Mouse (Mus musculus): ENCODE data around the gene Car14.
"Not testable (repeated sequence)": the region's sequence is repeated elsewhere in the genome, so short reads cannot be mapped to it uniquely, and the experiment has no call there.

Gene Car14

GRCm38 (mm10) chr3:95924185-95924584, 19.7 kb upstream of the Car14 start:
- DNase-seq: no peak

- DNase-seq: not testable (repeated sequence)
These were observed 18.9 kb upstream of the Car14 start for GRCm38 (mm10) chr3:95923429-95923828.

DNA sequence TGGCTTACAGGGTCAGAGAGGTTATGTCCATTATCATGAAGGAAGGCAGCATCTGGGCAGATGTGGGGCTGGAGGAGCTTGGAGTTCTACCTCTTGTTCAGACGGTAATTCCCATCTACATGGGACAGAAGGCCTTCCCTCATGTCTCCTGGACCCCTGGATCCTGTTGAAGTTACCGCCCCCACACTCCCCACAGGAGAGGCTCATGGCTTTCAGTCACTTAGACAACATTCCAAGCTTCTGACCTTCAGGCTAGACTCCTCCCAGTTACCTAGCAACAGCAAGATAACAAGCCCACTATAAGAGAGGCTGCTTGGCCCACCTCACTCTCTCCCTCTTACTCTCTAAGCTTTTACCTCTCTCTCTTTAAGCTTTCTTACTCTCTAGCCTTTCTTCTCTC, 16.0 kb upstream of the Car14 start:
- DNase-seq: not testable (repeated sequence)

GRCm38 (mm10) chr3:95916760-95917159, 12.3 kb upstream of the Car14 start:
- no peak for DNase-seq

- DNase-seq: no peak
These were observed 10.2 kb upstream of the Car14 start for GRCm38 (mm10) chr3:95914706-95915105.

DNA sequence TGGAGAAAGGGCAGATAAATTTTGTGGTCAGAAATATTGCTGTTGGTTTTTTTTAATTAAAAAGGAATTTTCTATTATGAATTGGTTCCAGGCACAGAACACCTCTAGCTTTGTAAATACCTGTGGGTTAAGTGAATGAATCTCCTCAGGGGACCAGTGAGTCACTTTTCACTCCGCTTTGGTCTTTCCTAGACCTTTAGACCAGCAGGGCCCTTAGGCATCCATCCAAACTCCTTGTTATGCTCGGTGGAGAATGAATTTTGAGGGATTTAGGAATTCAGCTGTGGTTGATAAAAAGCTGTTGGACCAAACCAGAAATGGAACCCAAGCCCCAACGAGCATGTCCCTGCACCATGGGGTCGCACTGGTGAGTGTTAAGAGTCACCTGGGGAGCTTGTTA, 3.1 kb upstream of the Car14 start:
- no peak for DNase-seq

GRCm38 (mm10) chr3:95906860-95907259, 2.4 kb upstream of the Car14 start:
- DNase-seq: peak in 1 of 2 experiments; percentile 64

DNA sequence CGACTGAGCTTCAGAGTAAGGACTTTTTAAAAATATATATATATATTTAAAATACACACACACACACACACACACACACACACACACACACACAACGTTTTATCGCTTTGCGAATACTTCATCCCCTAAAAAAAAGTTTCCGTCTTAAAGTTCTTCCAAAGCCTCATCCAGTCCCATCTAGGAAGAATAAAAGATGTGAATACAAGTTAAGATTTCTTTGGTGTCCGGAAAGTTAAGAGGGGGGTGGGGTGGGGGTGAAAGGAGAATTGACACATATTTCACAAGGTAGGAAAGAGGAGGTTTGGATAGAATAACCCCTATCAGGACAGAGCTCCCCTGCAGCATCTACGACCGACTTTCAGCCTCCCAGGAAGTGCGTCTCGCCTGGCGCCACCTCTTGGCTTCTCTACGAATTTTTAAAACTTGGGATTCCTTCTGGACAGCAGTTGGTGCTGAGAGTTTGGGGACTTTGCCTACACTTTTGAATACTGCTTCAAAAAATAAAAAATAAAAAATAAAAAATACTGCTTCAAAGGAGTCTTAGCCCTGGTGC, 1.5 kb upstream of the Car14 start:
- DNase-seq: peak in 1 of 2 experiments; percentile 45

DNA sequence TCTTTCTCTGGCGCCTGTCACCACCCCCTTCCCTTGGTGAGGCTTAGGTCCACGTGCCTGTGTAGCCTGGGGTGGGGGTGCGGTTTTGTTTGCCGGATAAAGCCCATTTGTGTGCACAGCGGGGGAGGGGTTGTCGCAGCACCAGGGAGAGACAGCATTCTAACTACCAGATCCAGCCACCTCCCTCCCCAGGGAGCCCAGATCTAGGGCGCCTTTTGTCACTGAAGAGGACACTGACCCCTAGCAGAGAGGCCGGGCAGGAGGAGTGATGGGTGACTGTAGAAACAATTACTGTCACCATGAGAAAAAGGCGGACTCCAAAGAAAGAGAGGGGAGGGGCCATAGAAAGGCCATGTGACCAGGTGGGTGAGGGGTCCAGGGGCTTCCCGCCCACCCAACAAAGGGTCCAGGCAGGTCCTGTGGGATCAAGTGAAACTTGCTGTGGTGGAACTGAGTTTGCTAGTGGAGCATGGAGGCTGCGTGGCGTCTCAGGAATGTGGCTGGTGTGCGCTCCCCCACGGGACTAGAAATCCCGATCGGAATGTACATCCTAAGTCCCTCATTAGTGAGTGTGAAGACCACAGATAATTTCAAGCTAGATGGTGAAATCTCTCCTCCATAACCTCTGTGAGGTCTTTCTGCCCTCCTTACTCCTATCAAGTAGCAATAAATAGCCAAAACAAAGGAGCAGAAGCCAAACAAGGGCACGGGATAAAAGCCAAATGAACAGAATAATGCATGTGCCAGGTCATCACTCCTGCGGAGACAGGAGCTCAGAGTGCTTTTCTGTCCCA, 852 bp upstream of the Car14 start:
- DNase-seq: no peak

DNA sequence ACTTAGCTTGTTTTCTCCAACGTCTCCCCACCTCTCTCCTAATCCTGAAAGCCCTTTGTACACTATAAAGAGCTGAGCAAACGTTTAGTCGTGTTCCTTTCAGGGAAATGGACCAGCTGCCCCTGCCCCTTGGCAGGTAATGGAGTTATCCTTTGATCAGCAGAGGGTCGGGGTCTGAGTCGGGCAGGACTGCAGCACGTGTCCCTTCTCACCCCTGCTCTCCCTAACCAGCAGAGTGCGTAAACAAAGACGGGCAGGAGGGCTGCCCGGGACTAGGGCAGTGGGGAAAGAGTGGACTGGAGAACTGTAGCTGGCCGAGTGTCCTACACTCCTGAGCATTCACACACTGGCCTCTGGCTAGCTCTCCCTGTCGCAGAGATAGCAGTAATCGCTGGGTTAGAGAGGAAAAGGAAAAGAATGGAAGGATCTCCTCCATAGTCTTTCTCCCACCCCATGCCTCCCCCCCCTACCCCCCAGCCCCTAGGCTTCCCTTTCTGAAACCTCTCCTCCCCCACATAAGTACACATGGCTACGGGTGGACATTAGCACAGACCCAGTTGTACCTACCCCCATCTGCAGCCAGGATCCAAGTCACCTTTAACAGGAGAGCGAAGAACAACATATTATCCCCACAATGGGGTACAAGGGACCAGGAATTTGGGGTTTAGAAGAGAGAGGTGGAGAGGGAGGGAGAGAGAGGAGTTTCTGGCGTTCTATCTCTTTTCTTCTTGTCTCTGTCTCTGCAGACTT, 563 bp downstream of the Car14 start:
- DNase-seq: no peak

- DNase-seq: no peak
These were observed 1.8 kb downstream of the Car14 start for GRCm38 (mm10) chr3:95902643-95903042.

GRCm38 (mm10) chr3:95902373-95902625, 2.2 kb downstream of the Car14 start:
- no peak for DNase-seq

DNA sequence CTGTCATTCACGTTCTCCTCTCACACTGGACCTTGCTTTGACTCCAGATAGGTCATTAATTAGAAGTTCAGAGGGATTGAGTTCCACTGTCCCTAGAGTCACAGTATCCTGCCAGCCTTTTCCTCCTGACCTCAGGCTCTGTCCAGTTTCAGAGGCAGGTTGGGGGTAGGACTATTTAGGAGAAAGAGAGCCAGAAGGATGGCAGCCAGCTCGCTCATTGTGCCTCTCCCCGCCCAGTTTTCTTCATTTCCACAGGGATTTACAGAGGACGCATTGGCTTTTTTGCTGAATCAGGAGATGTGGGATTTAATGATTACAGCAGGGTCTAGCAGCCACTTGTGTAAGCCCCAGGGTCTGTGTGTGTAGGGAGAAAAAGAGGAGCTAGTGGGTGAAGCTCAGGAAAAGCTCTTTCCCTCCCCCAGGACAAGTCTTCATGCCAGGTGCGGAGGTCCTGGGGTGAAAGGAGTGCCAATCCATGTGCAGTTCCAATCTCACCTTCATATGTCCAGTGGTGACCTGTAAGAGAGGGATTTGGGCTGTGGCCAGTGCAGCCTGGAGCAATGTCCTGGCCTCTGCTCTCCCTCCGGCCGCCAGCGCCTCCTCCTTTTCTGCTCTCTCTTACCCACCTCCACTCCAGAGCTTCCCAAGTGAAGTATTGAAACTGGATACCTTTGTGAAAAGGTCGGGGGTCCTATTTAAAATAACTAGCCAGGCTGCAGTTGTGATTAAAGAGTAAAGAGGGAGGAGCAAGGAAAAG, 2.7 kb downstream of the Car14 start:
- DNase-seq: no peak

DNA sequence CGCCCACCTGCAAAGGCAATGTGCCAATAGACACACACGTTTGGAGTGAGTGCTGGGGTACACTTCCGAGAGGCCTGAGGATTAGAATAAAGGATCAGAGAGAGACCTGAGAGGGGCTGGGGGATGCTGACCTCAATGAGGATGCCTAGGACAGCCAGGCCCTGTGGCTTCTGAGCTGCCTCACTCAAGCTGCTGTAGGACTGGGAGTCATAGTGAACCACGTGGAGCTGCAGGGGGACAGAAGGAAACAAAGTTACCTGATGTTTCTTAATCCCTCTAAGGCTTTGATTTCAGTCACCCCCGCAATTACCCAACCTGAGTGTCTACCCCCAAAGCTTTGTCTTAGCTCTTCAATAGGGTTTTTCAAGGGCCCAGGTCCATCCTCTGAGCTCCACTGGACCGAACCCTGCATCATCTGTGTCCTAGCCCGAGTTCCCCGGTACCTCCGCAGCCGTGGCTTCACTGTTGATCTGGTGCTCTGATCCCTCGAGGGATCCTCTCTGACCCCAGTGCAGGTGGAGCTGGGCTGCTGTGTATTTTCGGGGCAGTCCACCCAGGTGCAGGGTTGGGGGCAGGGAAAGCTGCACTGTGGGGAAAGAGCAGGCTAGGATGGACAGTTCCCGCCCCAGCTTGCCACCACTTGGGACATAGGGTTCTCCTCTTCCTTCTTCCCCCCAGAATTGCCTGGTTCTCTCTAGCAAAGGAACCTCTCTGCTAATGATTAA, 4.5 kb downstream of the Car14 start:
- DNase-seq: no peak

DNA sequence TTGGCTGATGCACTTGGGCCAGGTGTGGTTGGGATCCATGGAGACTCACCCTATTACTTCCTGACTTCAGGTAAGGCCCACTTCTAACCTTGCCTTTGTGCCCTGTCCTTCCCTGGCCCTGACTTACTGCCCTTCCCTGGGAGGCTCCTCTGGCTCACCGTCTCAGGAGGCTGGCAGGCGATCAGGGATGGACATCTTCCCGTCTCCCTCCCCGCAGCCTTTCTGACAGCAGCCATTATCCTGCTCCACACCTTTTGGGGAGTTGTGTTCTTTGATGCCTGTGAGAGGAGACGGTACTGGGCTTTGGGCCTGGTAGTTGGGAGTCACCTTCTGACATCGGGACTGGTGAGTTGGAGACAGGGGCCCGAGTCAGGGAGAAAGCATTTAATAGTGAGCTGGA, 9.0 kb downstream of the Car14 start:
- not testable (repeated sequence) for DNase-seq

DNA sequence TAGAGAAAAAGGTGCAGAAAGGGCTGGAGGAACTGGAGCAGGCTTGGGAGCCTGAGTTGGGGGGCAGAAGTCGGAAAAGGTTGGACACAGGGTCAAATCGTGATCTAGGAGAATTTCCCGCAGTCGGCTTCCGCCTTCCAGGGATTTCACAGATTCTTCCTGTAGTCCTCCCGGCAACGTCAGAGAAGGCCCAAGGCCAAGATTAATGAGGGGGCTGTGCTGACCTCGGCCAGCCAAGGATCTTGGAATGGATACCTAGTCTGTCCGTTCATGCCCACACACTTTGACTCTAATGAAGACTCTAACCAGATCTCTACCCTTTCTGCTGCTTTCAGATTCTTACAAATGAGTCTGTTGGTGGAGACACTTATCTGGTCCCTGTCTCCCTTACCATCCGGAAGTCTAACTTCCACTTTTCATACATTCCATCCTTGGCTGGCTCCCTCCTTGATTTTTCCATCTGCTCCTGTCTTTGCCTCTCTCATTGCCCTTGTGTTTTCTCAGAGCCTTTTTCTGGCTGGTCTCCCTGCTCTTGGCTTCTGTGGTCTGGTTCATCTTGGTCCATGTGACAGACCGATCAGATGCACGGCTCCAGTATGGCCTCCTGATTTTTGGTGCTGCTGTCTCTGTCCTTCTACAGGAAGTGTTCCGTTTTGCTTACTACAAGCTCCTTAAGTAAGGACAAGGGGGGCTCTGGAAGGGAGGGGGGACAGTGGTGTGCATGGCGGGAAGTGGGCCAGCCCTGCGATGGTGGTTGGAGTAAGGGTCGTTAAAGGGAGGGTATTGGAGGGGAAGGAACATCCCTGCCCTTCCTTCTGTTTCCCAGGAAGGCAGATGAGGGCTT, 10.0 kb downstream of the Car14 start:
- DNase-seq: no peak

GRCm38 (mm10) chr3:95893606-95894316, 10.7 kb downstream of the Car14 start, which contains the start of gene Aph1a:
Gene Aph1a (plus strand): TSS chr3:95893969.
- peak; percentile 90 to 95 for DNase-seq

- DNase-seq: no peak
These were observed 11.4 kb downstream of the Car14 start for GRCm38 (mm10) chr3:95893126-95893525.

- no peak for DNase-seq
These were observed 12.1 kb downstream of the Car14 start for GRCm38 (mm10) chr3:95892066-95893052.

Measured in spleen, adult 18-20 months (tissue).